Mouse (Mus musculus) bone marrow, adult 2 months (tissue): ENCODE measurements around the gene Dpep3.

Experiments
- CTCF ChIP-seq: fragments of 200-500 bp; IDR thresholded peaks from 2 replicates; pipeline ENCODE4 v1.5.1; 2011; ENCODE audit warnings: low read length, control low read depth; ENCODE audit not compliant: control insufficient read depth, insufficient read depth
- POLR2A ChIP-seq: fragments of 200-500 bp; IDR thresholded peaks from 2 replicates; pipeline ENCODE4 v1.6.1; 2011; ENCODE audit warnings: low read depth, mild to moderate bottlenecking, control low read depth, low read length, borderline replicate concordance; ENCODE audit not compliant: control insufficient read depth

DNA sequence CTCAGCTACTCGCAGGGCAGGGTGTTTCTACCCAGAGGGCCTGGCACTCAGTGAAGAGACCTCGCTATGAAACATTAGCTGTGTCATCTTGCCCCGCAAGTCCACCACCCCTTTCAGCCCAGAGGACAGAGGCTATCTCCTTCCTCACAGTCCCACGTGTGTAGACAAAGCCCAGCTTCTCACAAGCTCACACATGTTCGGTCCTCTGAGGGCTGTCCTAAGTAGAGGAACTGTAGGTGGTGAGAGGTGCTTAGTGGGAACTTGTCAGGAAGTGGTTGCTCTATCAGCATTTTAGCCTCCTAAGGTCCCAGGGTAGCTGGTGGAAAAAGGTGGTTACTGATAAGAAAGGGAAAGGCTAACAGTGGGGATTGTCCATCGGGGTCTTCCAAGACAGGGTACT, 44.1 kb downstream of the Dpep3 start:
- TF ChIP-seq CTCF (no peak), POLR2A (no peak)
